Mouse (Mus musculus) Muller cell, postnatal 12 days (primary cell): ENCODE data around the gene Aldh3b3.
A peak's percentile ranks its signal among the peaks of the same experiment; 100 is the strongest.

Experiments
- DNase-seq: peaks from one replicate; pipeline ENCODE4 v3.0.0-alpha.2; 2015; ENCODE audit errors: inconsistent ontology term

Aldh3b3 gene

DNA sequence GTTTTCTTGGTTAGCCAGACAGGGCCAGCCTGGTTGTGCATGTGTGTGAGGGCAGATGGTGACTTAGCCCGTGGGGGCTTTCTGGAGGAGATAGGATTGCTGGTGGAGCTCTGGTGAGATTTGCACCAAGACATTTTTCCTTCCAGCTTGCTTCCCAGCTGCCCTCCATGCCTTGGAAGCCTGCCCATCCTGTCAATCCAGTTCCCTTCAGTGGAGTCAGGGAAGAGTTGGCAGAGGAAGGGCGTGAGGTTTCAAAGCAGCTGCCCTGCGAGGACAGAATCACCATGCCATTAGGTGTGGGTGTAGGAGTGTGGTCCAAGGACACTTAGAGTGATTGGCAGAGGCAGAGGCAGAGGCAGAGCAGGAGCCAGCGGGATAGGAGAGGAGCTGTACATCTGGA is at the start of gene Aldh3b3:
TSS of gene Aldh3b3 (plus strand) at position 176 of the 400 bp plus-strand sequence.
- DNase-seq: no peak

DNA sequence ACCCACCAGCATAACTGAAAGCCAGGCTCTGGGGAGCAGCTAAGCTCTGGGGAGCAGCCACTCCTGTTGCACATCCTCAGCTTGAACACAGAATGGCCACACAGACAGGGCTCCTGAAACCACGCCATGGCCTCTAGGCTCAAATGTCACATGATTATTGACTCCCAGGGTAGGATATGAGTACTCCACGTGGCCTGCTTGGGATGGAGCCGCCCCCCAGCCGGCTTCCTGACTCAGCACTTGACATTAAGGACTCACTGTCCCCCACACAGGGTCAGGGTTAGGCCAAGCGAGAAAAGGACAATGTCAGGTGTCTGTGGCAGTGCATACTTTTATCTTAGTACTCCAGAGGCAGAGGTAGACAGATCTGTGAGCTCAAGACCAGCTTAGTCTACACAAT is 48.2 kb upstream of the Aldh3b3 start:
- no peak for DNase-seq

GRCm38 (mm10) chr19:3912337-3913204 is 45.9 kb upstream of the Aldh3b3 start, which contains the start of gene Ndufs8:
Gene Ndufs8, minus strand, starts transcription at chr19:3912774.
- peak; percentile 97 for DNase-seq

GRCm38 (mm10) chr19:3913692-3914091 is 44.8 kb upstream of the Aldh3b3 start:
- DNase-seq: no peak

GRCm38 (mm10) chr19:3914535-3914934 is 43.9 kb upstream of the Aldh3b3 start:
- DNase-seq: no peak

GRCm38 (mm10) chr19:3916727-3917126 is 41.7 kb upstream of the Aldh3b3 start:
- no peak for DNase-seq

DNA sequence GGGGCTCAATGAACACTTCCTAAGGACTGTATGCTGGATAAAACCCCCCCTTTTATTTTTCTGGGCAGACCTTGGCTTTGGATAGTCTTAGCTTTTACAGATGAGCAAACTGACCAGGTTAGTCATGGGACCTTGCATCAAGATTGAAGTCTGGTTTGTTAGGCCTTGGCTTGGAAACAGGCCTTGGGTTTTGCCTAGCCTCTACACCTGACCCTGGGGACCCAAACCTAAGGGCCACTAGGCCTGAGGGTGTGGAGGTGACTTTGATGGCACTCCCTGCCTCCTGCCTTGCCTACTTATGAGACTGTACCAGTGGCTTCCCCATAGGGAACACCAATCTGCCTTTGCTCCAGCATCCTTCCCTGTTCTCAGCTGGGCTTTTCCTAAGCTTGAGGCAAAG is 38.5 kb upstream of the Aldh3b3 start:
- no peak for DNase-seq

DNA sequence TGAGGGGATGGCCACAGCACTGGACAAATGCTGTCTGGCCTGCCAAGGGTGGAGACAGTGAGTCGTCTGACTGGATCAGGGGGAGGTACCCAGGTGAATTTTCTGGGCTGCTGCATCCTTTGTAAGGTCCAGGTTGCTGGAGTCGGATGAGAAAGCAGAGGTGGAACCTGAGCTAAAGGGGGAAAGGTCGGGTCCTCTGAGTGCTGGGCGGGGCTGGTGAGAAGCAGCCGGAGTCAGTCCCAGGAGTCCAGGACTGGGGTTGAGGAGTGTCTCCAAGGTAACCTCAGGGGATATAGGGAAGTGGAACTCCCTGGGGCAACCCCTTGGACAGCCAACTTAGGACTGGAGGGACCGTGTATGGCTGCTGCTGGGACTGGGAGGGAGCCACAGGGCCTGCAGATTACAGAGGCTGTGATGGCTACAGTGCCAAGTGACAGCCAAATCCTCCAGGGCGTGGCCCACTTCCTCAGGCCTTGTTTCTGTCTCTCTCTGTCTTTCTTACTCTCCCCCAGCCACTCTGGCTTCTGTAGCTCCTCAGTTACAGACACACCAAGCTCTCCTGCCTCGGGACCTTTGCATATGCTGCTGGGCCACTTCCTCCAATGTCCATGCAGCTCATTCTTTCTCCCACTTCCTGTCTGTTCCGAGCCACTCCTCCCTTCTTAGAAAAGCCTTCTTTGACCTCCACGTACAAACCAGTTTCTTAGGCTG is 35.6 kb upstream of the Aldh3b3 start:
- no peak for DNase-seq

DNA sequence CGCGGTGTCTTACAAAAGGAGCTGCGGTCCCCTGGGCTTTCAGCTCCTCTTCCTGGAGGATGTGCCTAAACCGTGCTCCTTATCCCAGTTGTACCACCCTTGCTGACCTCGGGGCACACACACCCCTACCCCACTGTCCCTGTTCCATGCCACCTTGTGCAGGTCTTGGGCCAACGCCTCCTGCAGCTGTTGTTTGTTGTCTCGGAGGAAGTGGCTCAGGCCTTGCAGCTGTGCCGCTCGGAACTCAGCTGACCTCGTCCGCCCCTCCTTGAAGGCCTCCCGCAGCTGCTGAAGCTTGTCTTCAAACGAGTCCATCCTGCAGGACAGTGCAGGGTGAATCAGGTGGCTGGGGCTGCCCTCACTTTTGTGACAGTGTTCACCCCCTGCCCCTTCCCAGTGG is 34.9 kb upstream of the Aldh3b3 start:
- DNase-seq: no peak

DNA sequence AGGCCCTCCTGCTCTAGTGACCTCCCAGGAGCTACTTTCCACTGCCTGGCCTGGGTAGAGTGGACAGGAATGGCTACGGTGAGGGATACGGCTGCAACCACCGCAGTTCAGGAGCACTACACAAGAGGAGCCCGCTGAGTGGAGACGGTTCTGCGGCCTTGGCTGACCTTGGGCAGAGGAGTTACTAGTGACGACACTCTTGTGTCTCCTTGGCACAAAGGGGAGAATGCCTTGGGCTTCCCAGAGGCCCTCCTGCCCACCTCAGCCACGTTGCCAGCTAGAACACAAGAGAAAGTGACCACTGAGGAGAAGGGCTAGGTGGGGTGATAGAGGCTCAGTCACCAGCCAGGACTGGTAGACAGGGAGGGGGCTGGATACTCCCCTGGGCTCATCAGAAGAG is 34.3 kb upstream of the Aldh3b3 start:
- DNase-seq: no peak

GRCm38 (mm10) chr19:3924868-3925267 is 33.6 kb upstream of the Aldh3b3 start:
- no peak for DNase-seq

- no peak for DNase-seq
These were observed 32.6 kb upstream of the Aldh3b3 start for GRCm38 (mm10) chr19:3925859-3926258.

DNA sequence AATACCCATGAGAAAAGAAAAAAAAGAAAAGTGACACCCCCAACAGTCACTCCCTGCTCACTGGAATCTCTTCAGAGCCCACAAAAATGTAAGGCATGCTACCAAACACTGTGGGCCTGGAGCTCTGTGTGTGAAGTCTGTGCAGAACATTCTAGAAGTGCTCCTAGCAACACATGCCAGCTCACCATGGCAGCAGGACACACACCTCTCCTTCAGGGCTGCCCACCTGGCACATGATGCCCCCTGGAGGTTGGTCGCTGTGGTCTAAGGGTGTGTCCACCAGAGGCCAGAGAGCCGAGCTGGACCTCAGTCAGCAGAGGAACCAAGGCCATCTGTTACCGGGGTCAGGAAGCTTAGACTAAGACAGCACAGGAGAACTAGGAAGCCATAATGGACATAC is 32.2 kb upstream of the Aldh3b3 start:
- DNase-seq: peak; percentile 90

- no peak for DNase-seq
These were observed 31.8 kb upstream of the Aldh3b3 start for GRCm38 (mm10) chr19:3926685-3927084.

DNA sequence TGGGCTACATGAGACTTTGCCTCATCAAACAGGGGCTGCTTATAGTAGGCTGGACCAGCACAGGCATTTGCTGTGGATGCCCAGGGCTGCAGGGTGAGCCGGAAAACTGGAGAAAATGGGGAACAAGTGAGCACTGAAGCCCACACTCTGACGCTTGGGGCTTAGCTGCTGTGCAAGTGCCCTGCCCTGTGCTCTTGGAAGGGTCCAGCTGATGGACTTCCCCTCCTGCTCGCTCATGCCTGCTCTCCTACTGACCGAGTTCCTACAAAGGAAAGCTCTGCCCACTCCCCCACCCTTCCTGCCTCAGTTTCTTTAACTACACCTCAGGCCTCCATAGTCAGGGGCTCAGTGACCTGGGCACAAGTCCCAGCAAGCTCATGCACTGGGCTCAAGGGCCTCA is 30.5 kb upstream of the Aldh3b3 start:
- no peak for DNase-seq

DNA sequence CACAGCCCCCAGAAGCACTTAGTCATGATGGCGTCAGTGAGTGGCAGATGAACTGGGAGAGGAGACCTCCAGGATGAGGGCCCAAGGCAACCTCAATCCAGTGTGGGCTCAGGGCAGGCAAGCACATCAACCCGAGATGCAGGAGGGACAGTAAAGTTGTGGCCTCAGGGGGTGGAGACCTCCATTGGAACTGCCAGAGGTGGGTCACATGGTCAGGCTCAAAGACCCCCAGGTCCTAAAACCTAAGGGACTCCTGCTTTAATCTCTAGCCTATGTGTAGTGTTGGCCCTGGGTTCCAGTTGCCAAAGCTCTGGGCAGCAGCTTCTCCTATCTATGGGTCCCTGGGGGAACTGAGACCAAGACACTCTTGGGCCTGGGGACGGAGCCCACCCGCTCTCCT is 29.7 kb upstream of the Aldh3b3 start:
- DNase-seq: no peak

- DNase-seq: peak; percentile 86
These were observed 29.1 kb upstream of the Aldh3b3 start, which contains the start of gene Aldh3b1 for GRCm38 (mm10) chr19:3929211-3929941. Gene Aldh3b1, minus strand, starts transcription at chr19:3929808.

GRCm38 (mm10) chr19:3930262-3931057 is 28.0 kb upstream of the Aldh3b3 start:
- DNase-seq: no peak

DNA sequence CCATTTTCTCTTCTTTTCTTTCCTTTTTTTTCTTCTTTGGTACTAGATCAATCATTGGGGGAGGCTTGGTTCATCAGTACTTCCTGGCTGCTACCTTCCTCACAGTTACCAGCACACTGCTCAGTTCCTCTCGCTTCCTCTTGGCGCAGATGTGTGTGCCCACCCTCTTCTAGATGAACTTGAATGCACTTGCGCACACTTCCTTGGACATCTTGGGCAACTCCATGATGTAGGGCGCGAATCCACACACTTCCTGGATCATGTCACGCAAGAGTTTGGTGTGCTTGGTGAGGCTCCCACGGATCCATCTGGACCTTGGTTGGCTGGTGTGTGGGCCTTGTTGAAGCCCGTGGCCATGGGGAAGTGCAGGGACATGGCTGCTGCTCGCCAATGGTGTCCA is 26.7 kb upstream of the Aldh3b3 start:
- DNase-seq: no peak

DNA sequence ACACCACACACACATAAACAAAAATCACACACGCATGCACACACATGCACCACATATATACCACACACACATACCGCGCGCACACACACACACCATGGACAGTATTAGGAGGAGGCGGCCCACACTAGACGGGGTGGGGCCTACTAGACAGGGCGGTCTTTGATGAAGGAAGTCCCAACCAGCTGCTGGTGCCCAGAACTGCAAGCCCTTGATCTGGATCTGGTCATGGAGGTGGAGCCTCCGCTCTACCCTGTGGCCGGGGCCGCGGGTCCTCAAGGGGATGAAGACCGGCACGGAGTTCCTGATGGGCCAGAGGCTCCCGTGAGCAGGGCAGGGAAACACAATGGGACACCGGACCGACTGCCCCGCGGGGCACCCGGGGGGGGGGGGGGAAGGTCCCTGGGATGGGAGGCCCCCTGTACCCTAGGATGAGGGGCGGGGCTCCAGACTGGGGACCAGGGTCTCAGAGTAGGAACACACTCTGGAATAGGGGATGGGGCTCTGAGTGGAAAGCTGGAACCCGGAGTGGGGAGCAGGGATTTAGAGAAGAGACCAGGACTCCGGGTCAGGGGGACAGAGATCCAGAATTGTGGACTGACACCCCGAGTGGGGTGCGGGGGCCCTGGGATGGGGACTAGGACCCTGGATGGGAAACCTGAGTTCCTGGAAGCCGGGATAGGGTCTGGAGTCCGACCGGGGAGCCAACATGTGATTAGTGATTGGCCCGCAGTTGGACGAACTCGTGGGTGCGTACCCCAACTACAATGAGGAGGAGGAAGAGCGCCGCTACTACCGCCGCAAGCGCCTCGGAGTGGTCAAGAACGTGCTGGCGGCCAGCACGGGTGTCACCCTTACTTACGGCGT is 23.2 kb upstream of the Aldh3b3 start, which contains the start of gene Unc93b1:
TSS of gene Unc93b1 (plus strand) at position 155 of the 864 bp plus-strand sequence.
- peak; percentile 64 for DNase-seq
